In genomic region chr6:37496866-37497265, GRCm38 (mm10) we compare ENCODE assay signal across 25 mouse cellular contexts. TPM values are rescaled to one million over a fixed set of nuclear protein-coding genes. Genes with fewer than 3 reads are reported as not detected.
DNase-seq lines count a peak whose midpoint lies in the region; ATAC-seq and TF ChIP-seq lines count a peak whose summit lies in the region.
"Had no signal": no experiment of that assay in that cellular context is flagged by ENCODE, and none has a peak within 500 bp of the region (broad histone marks: within the 10 kb centered on the region; RNA-seq: fewer than 3 reads in every experiment).

No protein-coding gene starts in this region.

- DNase-seq in kidney, adult 2 months, result peak; percentile 36
- DNase-seq in liver, postnatal 0 days, result no peak
- DNase-seq in liver, embryonic 11.5 days (ENCODE audit: low spot score), result no peak
- no peak for DNase-seq in Patski (ENCODE audit: low read depth, low spot score)
- DNase-seq in induced T-regulatory cell, adult 2 months (ENCODE audit: low read depth), result peak; percentile 23
- DNase-seq in adrenal gland, postnatal 14 days, result no peak
- DNase-seq: cerebellum, adult 8-10 months; gastrocnemius, postnatal 14 days; layer of hippocampus, adult 9-11 months; right cerebral cortex, postnatal 4 days; thymus, postnatal 4 days had no signal

- no peak for TF ChIP-seq EP300 in liver, postnatal 0 days (IDR thresholded peaks at IDR 0.05; ENCODE audit: low read depth)

- H3K27ac ChIP-seq in kidney, adult 2 months (ENCODE audit: insufficient read depth, low read depth, low read length), result no peak overlapping the region
- no peak overlapping the region for H3K27ac ChIP-seq in kidney, embryonic 15.5 days
- no peak overlapping the region for H3K27ac ChIP-seq in liver, postnatal 0 days (ENCODE audit: low read depth)
- no peak overlapping the region for H3K27ac ChIP-seq in liver, embryonic 11.5 days (ENCODE audit: low read depth, low read length)
- H3K27ac ChIP-seq: liver, embryonic 14.5 days had no signal

- H3K9ac ChIP-seq in kidney, embryonic 15.5 days, result no peak overlapping the region
- no peak overlapping the region for H3K9ac ChIP-seq in liver, postnatal 0 days (replicated peaks)
- H3K9ac ChIP-seq in liver, embryonic 11.5 days (ENCODE audit: low read depth, low read length), result no peak overlapping the region
- H3K9ac ChIP-seq: liver, embryonic 14.5 days had no signal

- no peak for TF ChIP-seq POLR2A in kidney, adult 2 months (IDR thresholded peaks at IDR 0.05; ENCODE audit: low read depth, low read length)

- H3K4me1 ChIP-seq in kidney, adult 2 months (ENCODE audit: control insufficient read depth, insufficient read depth, low read length), result no peaks in the 10 kb centered on the region
- no peaks in the 10 kb centered on the region for H3K4me1 ChIP-seq in kidney, embryonic 15.5 days
- H3K4me1 ChIP-seq in liver, postnatal 0 days (ENCODE audit: insufficient read depth), result no peaks in the 10 kb centered on the region
- no peaks in the 10 kb centered on the region for H3K4me1 ChIP-seq in liver, embryonic 11.5 days (replicated peaks; ENCODE audit: control insufficient read depth, insufficient read depth, low read length)

- no peak for TF ChIP-seq CTCF in kidney, adult 2 months (conservative IDR thresholded peaks at IDR 0.05; ENCODE audit: insufficient read depth, insufficient read length, low read depth, low read length)
- TF ChIP-seq CTCF in liver, postnatal 0 days (IDR thresholded peaks at IDR 0.05; ENCODE audit: low read depth), result peak; percentile 29; the same call in 1 of the 2 replicates
- TF ChIP-seq CTCF in Patski (IDR thresholded peaks at IDR 0.05), result peak; percentile 6

- peaks cover 11% of the 10 kb centered on the region; the same call in 1 of the 2 replicates for H3K9me3 ChIP-seq in kidney, embryonic 15.5 days (replicated peaks)
- H3K9me3 ChIP-seq in liver, postnatal 0 days (ENCODE audit: low read length), result no peaks in the 10 kb centered on the region
- peaks cover 4% of the 10 kb centered on the region; the same call in 1 of the 2 replicates for H3K9me3 ChIP-seq in liver, embryonic 11.5 days (ENCODE audit: control insufficient read depth, low read length)

- H3K4me2 ChIP-seq in kidney, embryonic 15.5 days, result no peak overlapping the region
- no peak overlapping the region for H3K4me2 ChIP-seq in liver, postnatal 0 days (ENCODE audit: low read depth, low read length)
- no peak overlapping the region for H3K4me2 ChIP-seq in liver, embryonic 11.5 days

- no peaks in the 10 kb centered on the region for H3K27me3 ChIP-seq in kidney, adult 2 months (replicated peaks; ENCODE audit: control insufficient read depth, insufficient read depth, low read length)
- H3K27me3 ChIP-seq in kidney, embryonic 15.5 days, result no peaks in the 10 kb centered on the region
- H3K27me3 ChIP-seq in liver, postnatal 0 days (ENCODE audit: insufficient read depth, low read length), result no peaks in the 10 kb centered on the region
- H3K27me3 ChIP-seq in liver, embryonic 11.5 days (replicated peaks; ENCODE audit: control insufficient read depth, insufficient read depth, low read length), result no peaks in the 10 kb centered on the region
- no peaks in the 10 kb centered on the region for H3K27me3 ChIP-seq in Patski

- no peaks in the 10 kb centered on the region for H3K36me3 ChIP-seq in kidney, adult 2 months (ENCODE audit: control insufficient read depth, insufficient read depth, low read length)
- H3K36me3 ChIP-seq in kidney, embryonic 15.5 days, result no peaks in the 10 kb centered on the region
- no peaks in the 10 kb centered on the region for H3K36me3 ChIP-seq in liver, postnatal 0 days (replicated peaks; ENCODE audit: insufficient read depth, low read length)
- H3K36me3 ChIP-seq in liver, embryonic 11.5 days (ENCODE audit: control insufficient read depth, insufficient read depth, low read length), result no peaks in the 10 kb centered on the region
- H3K36me3 ChIP-seq: G1E had no signal

- in situ Hi-C loops in Patski (cut with MboI; ENCODE audit: low pct_unique_long_range_greater_than_20kb), result no loop called here

- no peak for ATAC-seq in kidney, embryonic 15.5 days (replicated peaks; ENCODE audit: low FRiP score)
- ATAC-seq in liver, postnatal 0 days, result no peak
- ATAC-seq in liver, embryonic 11.5 days (replicated peaks; ENCODE audit: low FRiP score), result no peak
- ATAC-seq in Patski, result no peak
- ATAC-seq: midbrain, embryonic 16.5 days had no signal

- H3K4me3 ChIP-seq in kidney, adult 2 months (ENCODE audit: insufficient read depth, low read depth, low read length), result no peak overlapping the region
- H3K4me3 ChIP-seq in kidney, embryonic 15.5 days (replicated peaks), result no peak overlapping the region
- H3K4me3 ChIP-seq in liver, postnatal 0 days (ENCODE audit: low read depth, low read length), result no peak overlapping the region
- no peak overlapping the region for H3K4me3 ChIP-seq in liver, embryonic 11.5 days (ENCODE audit: low read depth, low read length)

- 81% methylated on average over 1 of the region's 1 CpGs for WGBS in kidney, adult 2 months
- 94% methylated on average over 1 of the region's 1 CpGs for WGBS in kidney, embryonic 15.5 days
- WGBS in liver, postnatal 0 days (ENCODE audit: insufficient replicate concordance), result 81% methylated on average over 1 of the region's 1 CpGs
- WGBS in liver, embryonic 11.5 days, result 83% methylated on average over 1 of the region's 1 CpGs

- POLR2A ChIA-PET in Patski (lab: Charles Lee), result interaction anchor here (0.6 kb wide), 1 partner anchor 1999 kb away, joined by 3 read pairs; no protein-coding TSS in a partner anchor

- CTCF ChIA-PET in Patski (lab: Charles Lee), result no interaction called here

RNA-seq across cellular contexts. Expression of gene Akr1d1, which starts 33.1 kb away (rescaled TPM):
- polyA plus RNA-seq in kidney, adult 2 months (2012; rRNA removed), result 18.7 and 19.1 TPM in 2 replicates
- 0.64 and 0.88 TPM in 2 replicates for polyA plus RNA-seq in kidney, embryonic 15.5 days (2015; fragmentation: Nextera tagmentation; extraction: Ambion mirVana)
- 74.3 and 79.1 TPM in 2 replicates for polyA plus RNA-seq in liver, postnatal 0 days (2015; fragmentation: Nextera tagmentation; extraction: Ambion mirVana)
- 0.15 and 0.26 TPM in 2 replicates for polyA plus RNA-seq in liver, embryonic 11.5 days (2014; fragmentation: Nextera tagmentation; extraction: Ambion mirVana)
- not detected for polyA plus RNA-seq in Patski (2021)
- total RNA-seq in adrenal gland, postnatal 14 days (2021), result 226 and 286 TPM in 2 replicates
- total RNA-seq: G1E; gastrocnemius, postnatal 14 days; heart, adult 8-10 months; hematopoietic stem cell, adult 5-6 weeks; left cerebral cortex, adult 8-10 months; megakaryocyte progenitor cell, adult 5-6 weeks had no signal
- polyA plus RNA-seq: forebrain, embryonic 11.5 days; frontal cortex, adult 2 months; G1E; heart, embryonic 16.5 days; limb, embryonic 11.5 days; lung, embryonic 16.5 days; midbrain, embryonic 16.5 days; neural tube, embryonic 11.5 days had no signal

RNA-seq across cellular contexts. Expression of gene Creb3l2, which starts 54.9 kb away (rescaled TPM):
- polyA plus RNA-seq in kidney, adult 2 months (2012; rRNA removed), result 23.3 and 25.0 TPM in 2 replicates
- 31.1 and 31.4 TPM in 2 replicates for polyA plus RNA-seq in kidney, embryonic 15.5 days (2015; fragmentation: Nextera tagmentation; extraction: Ambion mirVana)
- 2.1 TPM in 2 replicates for polyA plus RNA-seq in liver, postnatal 0 days (2015; fragmentation: Nextera tagmentation; extraction: Ambion mirVana)
- polyA plus RNA-seq in liver, embryonic 11.5 days (2014; fragmentation: Nextera tagmentation; extraction: Ambion mirVana), result 12.8 and 12.9 TPM in 2 replicates
- polyA plus RNA-seq in Patski (2021), result 39.0 TPM
- 50.0 and 50.8 TPM in 2 replicates for total RNA-seq in adrenal gland, postnatal 14 days (2021)
- polyA plus RNA-seq: G1E had no signal

Comparison
In these comparisons a context has a peak if more than half of its experiments do, and no peak if none do; other contexts are left out.
1. RNA of gene Akr1d1, which starts 33.1 kb away (polyA plus RNA-seq): 74.3 to 79.1 TPM in liver, postnatal 0 days and 18.7 to 19.1 TPM in kidney, adult 2 months; 0.64 to 0.88 TPM in kidney, embryonic 15.5 days, 0.15 to 0.26 TPM in liver, embryonic 11.5 days and not detected in Patski (single experiment); every median in the first group is over 10 times any median in the second.
2. DNase-seq: peak in kidney, adult 2 months (single experiment) and induced T-regulatory cell, adult 2 months (single experiment); none in liver, postnatal 0 days (single experiment), liver, embryonic 11.5 days (single experiment), Patski (single experiment) and adrenal gland, postnatal 14 days (single experiment).